Mouse (Mus musculus) heart, postnatal 0 days (tissue): ENCODE measurements around the gene Stat6. TPM values are rescaled to one million over a fixed set of nuclear protein-coding genes. Genes with fewer than 3 reads are reported as not detected.
A peak's percentile ranks its signal among the peaks of the same experiment; 100 is the strongest.

Source experiments
- ATAC-seq: fragments of 200-750 bp; cut with Nextera tagmentation; 2 replicates; pipeline ENCODE4 v1.8.0; 2017; ENCODE audit warnings: low read depth, moderate number of reproducible peaks, moderate library complexity; ENCODE audit not compliant: insufficient read depth
- DNase-seq: peaks from one replicate; pipeline ENCODE4 v3.0.0-alpha.2; 2016; ENCODE audit warnings: low spot score
- H3K27ac ChIP-seq: fragments of 300-500 bp; sonication (generic); 2 replicates; pipeline ENCODE4 v1.5.1; 2014; ENCODE audit warnings: low read depth, mild to moderate bottlenecking
- H3K27me3 ChIP-seq: fragments of 300-500 bp; sonication (generic); 2 replicates; pipeline ENCODE4 v1.6.1; 2014; ENCODE audit warnings: low read length, mixed read lengths; ENCODE audit not compliant: control insufficient read depth, insufficient read depth
- H3K36me3 ChIP-seq: fragments of 300-500 bp; sonication (generic); replicated peaks from 2 replicates; pipeline ENCODE4 v1.6.1; 2014; ENCODE audit warnings: low read length, mixed read lengths; ENCODE audit not compliant: control insufficient read depth, insufficient read depth
- H3K4me1 ChIP-seq: fragments of 300-500 bp; sonication (generic); 2 replicates; pipeline ENCODE4 v1.6.1; 2014; ENCODE audit warnings: antibody characterized with exemption; ENCODE audit not compliant: control insufficient read depth, insufficient read depth
- H3K4me2 ChIP-seq: fragments of 300-500 bp; sonication (generic); 2 replicates; pipeline ENCODE4 v1.6.1; 2014; ENCODE audit warnings: low read depth, mild to moderate bottlenecking, low read length, moderate library complexity
- H3K4me3 ChIP-seq: fragments of 300-500 bp; sonication (generic); 2 replicates; pipeline ENCODE4 v1.5.1; 2014; ENCODE audit warnings: low read depth, low read length
- H3K9ac ChIP-seq: fragments of 300-500 bp; sonication (generic); replicated peaks from 2 replicates; pipeline ENCODE4 v1.6.1; 2014; ENCODE audit warnings: low read depth, low read length, mixed read lengths
- H3K9me3 ChIP-seq: fragments of 300-500 bp; sonication (generic); replicated peaks from 2 replicates; pipeline ENCODE4 v1.6.1; 2016; ENCODE audit warnings: low read length; ENCODE audit not compliant: control insufficient read depth
- CTCF ChIP-seq: IDR thresholded peaks from 2 replicates; pipeline ENCODE4 v1.5.1; 2016; ENCODE audit warnings: antibody characterized with exemption, control low read depth, low read depth
- EP300 ChIP-seq: IDR thresholded peaks from 2 replicates; pipeline ENCODE4 v1.6.1; 2016; ENCODE audit warnings: antibody characterized with exemption, low read depth
- WGBS: fragments of 180-500 bp; shearing (Covaris S2); extraction: QIAGEN DNeasy Blood & Tissue Kit; methylation state at CpG from one replicate; pipeline ENCODE4 v1.1.7; 2014; 5-methylcytosine and 5-hydroxymethylcytosine counted together
- polyA plus RNA-seq: library from polyadenylated mRNA; unstranded; fragments of >200 nt; fragmentation: Nextera tagmentation; extraction: Ambion mirVana; gene quantifications from 2 replicates; pipeline ENCODE4 v1.2.1, GENCODE M21; 2015
- total RNA-seq: library from RNA; depleted of rRNA; stranded (reverse); fragments of >200 nt; gene quantifications from 2 replicates; pipeline ENCODE4 v1.2.3, GENCODE M21; 2014; ENCODE audit warnings: low replicate concordance

Gene Stat6
- total and polyA plus RNA-seq, 2 experiments from 2014 or later, result 24.6 to 42.3 TPM

DNA sequence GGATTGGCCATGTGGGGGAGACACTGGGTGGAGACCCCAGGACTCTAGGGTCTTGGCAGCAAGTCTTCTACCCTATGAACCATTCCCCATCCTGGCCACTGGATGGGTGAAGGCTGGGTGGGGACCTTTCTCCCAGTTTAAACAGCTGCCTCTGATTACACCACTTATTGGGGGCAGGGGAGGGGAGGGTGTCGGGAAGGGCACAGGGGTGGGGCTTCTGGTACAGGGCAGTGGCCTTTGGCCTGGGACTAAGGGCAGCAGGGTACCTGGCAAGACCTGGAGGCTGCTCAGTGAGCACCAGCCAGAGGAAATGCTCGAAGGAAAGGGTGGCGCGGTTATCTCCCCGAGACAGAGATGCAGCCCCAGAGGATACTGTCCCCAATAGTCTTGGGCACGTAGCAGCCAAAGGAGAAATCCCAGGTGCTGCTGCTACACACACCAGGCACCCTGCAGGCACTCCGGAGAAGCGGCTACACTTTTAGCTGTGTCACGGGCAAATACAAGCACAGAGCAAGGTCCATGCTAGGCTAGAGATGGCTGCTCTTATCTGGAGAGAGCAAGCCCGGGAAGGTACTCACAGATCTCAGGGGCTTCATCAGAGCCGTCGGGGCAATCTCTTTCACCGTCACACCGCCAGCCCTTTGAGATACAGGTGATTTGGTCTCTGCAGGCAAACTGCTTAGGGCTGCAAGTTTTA, 30.6 kb upstream of the Stat6 start:
- peaks cover 13% of the 10 kb centered on the region for H3K4me1 ChIP-seq
- no peak overlapping the region for H3K4me2 ChIP-seq
- no peaks in the 10 kb centered on the region for H3K36me3 ChIP-seq
- no peak overlapping the region for H3K4me3 ChIP-seq
- DNase-seq, result no peak
- H3K9ac ChIP-seq, result no peak overlapping the region
- H3K27ac ChIP-seq, result no peak overlapping the region
- TF ChIP-seq EP300, result no peak
- no peak for TF ChIP-seq CTCF
- H3K9me3 ChIP-seq, result no peaks in the 10 kb centered on the region
- H3K27me3 ChIP-seq, result no peaks in the 10 kb centered on the region
- WGBS, result 67% methylated on average over 14 of the region's 14 CpGs
- ATAC-seq, result no peak

DNA sequence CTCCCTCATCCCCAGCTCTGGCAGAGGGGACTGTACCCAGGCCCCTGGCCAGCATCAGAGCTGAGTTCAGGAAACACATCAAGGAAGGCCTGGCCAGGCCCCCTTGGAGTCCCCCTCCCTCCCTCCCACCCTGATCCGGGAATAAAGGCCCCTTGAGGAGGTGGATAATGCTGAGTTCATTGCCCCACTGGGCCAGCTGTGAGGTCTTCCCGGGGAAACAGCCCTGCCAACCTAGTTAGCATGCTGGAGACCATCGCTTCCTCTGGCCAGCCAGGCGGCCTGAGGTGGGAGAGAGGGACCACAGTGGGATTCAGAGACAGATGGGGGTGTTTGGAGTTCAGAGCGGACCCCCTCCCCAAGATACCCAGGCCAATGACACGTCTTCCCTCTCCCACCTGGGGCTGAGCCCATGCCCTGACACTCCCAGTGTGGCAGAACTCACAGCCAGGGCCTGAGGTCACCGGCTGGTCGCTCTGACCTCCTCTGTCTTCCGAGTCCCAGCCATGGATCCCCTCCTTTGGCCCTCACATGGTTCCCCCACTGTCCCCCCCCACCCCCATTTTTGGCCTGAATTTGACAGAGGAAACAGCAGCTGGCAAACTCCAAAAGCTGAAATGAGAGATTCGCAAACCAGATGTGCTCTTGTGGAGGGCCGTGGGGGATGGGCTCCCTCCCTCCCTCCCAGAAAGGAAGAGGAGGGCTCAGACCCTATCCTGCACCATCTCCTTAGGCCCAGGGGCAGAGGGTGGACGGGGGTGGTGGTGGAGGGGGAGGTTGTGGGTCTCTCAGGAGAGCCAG, 28.4 kb upstream of the Stat6 start:
- Histone ChIP-seq H3K27ac (peak overlapping the region; percentile 70), H3K36me3 (no peaks in the 10 kb centered on the region), H3K9ac (no peak overlapping the region), H3K9me3 (no peaks in the 10 kb centered on the region), H3K4me3 (no peak overlapping the region), H3K27me3 (no peaks in the 10 kb centered on the region), H3K4me2 (no peak overlapping the region), H3K4me1 (peaks cover 16% of the 10 kb centered on the region)
- peak; percentile 34 for ATAC-seq
- WGBS, result 47% methylated on average over 12 of the region's 12 CpGs
- TF ChIP-seq CTCF, result no peak
- TF ChIP-seq EP300, result no peak
- no peak for DNase-seq

DNA sequence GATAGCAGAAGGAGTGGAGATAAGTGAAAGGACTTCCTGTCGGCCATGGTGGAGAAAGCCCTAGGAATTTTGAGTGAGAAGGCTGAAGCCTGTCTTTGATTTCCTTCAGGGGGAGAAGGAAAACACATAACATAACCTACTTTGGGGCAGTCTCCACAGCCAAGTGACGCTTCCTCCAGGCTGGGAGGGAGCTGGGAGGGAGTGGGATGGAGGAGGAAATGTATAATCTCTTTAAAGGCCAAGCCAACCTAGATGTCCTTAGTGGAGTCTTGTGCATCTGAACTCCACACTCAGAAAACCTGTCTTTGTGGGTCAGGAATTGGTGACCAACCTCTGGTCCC, 27.8 kb upstream of the Stat6 start:
- Histone ChIP-seq H3K36me3 (no peaks in the 10 kb centered on the region), H3K9me3 (no peaks in the 10 kb centered on the region), H3K4me1 (peaks cover 16% of the 10 kb centered on the region), H3K27ac (peak overlapping the region; percentile 70), H3K4me3 (no peak overlapping the region), H3K27me3 (no peaks in the 10 kb centered on the region), H3K4me2 (no peak overlapping the region), H3K9ac (no peak overlapping the region)
- ATAC-seq, result peak; percentile 30
- TF ChIP-seq CTCF, result no peak
- TF ChIP-seq EP300, result no peak
- DNase-seq, result no peak
- 49% methylated on average over 2 of the region's 2 CpGs for WGBS

DNA sequence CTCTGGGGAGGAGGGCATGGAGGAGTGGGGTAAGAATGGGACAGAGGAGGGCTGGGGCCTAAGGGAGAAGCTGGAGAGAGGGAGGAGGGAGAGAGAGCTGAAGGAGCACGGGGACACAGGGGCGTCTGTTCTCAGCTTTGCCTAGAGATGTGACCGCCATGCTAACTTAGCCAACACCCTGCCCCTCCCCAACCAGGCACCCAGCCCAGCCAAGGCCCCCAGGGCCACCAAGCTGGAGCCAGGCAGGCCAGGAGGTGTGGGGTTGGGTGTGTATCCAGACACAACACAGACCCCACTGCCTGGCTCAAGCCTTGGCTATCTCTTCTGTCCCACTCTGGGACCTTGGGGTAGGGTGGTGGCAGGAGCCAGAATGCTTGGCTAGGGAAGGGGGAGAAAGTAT, 27.2 kb upstream of the Stat6 start:
- TF ChIP-seq CTCF (no peak), EP300 (no peak)
- no peaks in the 10 kb centered on the region for H3K9me3 ChIP-seq
- H3K27ac ChIP-seq, result peak overlapping the region; percentile 70
- H3K27me3 ChIP-seq, result no peaks in the 10 kb centered on the region
- peaks cover 16% of the 10 kb centered on the region for H3K4me1 ChIP-seq
- no peaks in the 10 kb centered on the region for H3K36me3 ChIP-seq
- no peak overlapping the region for H3K4me2 ChIP-seq
- no peak overlapping the region for H3K4me3 ChIP-seq
- ATAC-seq (peak; percentile 12; the same call in 1 of the 2 replicates), DNase-seq (no peak)
- no peak overlapping the region for H3K9ac ChIP-seq
- 51% methylated on average over 3 of the region's 3 CpGs for WGBS

DNA sequence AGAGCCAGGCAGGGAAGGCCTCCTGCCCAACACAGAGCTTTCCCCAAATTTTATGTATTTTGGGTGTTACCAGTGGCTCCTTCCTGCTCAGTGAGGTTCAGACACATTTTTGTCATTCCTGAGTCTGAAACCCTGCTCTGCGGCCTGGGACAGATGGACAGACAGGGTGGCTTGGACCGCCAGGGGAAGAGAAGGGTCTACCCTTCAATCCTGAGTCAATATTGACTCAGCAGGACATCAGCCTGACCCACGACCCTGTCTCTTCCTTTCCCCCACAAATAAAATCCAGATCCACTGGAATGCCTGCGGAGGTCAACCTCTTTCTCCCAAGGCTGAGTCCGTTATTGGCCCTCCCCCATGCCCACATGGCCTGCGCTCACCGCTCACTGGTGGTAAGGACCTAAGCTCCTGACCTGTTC, 26.5 kb upstream of the Stat6 start:
- peaks cover 16% of the 10 kb centered on the region for H3K4me1 ChIP-seq
- no peaks in the 10 kb centered on the region for H3K36me3 ChIP-seq
- H3K4me2 ChIP-seq, result no peak overlapping the region
- DNase-seq (no peak), ATAC-seq (no peak)
- TF ChIP-seq EP300 (no peak), CTCF (no peak)
- no peaks in the 10 kb centered on the region for H3K9me3 ChIP-seq
- 61% methylated on average over 7 of the region's 7 CpGs for WGBS
- H3K4me3 ChIP-seq, result no peak overlapping the region
- no peaks in the 10 kb centered on the region for H3K27me3 ChIP-seq
- peak overlapping the region; percentile 70 for H3K27ac ChIP-seq
- no peak overlapping the region for H3K9ac ChIP-seq
